Mouse (Mus musculus) embryonic facial prominence, embryonic 10.5 days (tissue): ENCODE data around the gene Phyh. TPM values are rescaled to one million over a fixed set of nuclear protein-coding genes. Genes with fewer than 3 reads are reported as not detected.

Source experiments
- DNase-seq: peaks from one replicate; pipeline ENCODE4 v3.0.0-alpha.2; 2017; ENCODE audit warnings: low spot score
- H3K27ac ChIP-seq: fragments of 300-500 bp; sonication (generic); replicated peaks from 2 replicates; pipeline ENCODE4 v1.5.1; 2016; ENCODE audit warnings: mild to moderate bottlenecking
- H3K27me3 ChIP-seq: fragments of 300-500 bp; sonication (generic); replicated peaks from 2 replicates; pipeline ENCODE4 v1.6.1; 2016; ENCODE audit warnings: low read depth, mild to moderate bottlenecking; ENCODE audit not compliant: poor library complexity, severe bottlenecking
- H3K36me3 ChIP-seq: fragments of 300-500 bp; sonication (generic); replicated peaks from 2 replicates; pipeline ENCODE4 v1.6.1; 2016; ENCODE audit warnings: mild to moderate bottlenecking, moderate library complexity
- H3K4me1 ChIP-seq: fragments of 300-500 bp; sonication (generic); 2 replicates; pipeline ENCODE4 v1.6.1; 2016
- H3K4me3 ChIP-seq: fragments of 300-500 bp; sonication (generic); 2 replicates; pipeline ENCODE4 v1.5.1; 2016; ENCODE audit warnings: mild to moderate bottlenecking, moderate library complexity
- H3K9me3 ChIP-seq: fragments of 300-500 bp; sonication (generic); 2 replicates; pipeline ENCODE4 v1.6.1; 2016; ENCODE audit warnings: mild to moderate bottlenecking
- WGBS: fragments of 180-500 bp; shearing (Covaris S2); methylation state at CpG from one replicate; pipeline ENCODE4 v1.1.7; 2016; 5-methylcytosine and 5-hydroxymethylcytosine counted together
- polyA plus RNA-seq: library from polyadenylated mRNA; unstranded; fragments of >200 nt; fragmentation: Nextera tagmentation; extraction: Ambion mirVana; gene quantifications from 2 replicates; pipeline ENCODE4 v1.2.1, GENCODE M21; 2016

The Phyh gene
- polyA plus RNA-seq, result 34.2 and 38.1 TPM in 2 replicates

GRCm38 (mm10) chr2:4918860-4919739, at the start of gene Phyh:
Gene Phyh (plus strand): TSS chr2:4919019.
- H3K27me3 ChIP-seq, result no peaks in the 10 kb centered on the region

GRCm38 (mm10) chr2:4872740-4873139, 46.1 kb upstream of the Phyh start:
- no peaks in the 10 kb centered on the region for H3K27me3 ChIP-seq
- H3K36me3 ChIP-seq, result no peaks in the 10 kb centered on the region
- DNase-seq, result no peak
- H3K27ac ChIP-seq, result no peak overlapping the region
- no peaks in the 10 kb centered on the region for H3K9me3 ChIP-seq
- no peak overlapping the region for H3K4me3 ChIP-seq
- 77% methylated on average over 9 of the region's 9 CpGs for WGBS
- H3K4me1 ChIP-seq, result peaks cover 11% of the 10 kb centered on the region

More at GRCm38 (mm10) chr2:4918860-4919739, at the start of gene Phyh:
- DNase-seq, result peak; percentile 91
- 5% methylated on average over 35 of the region's 35 CpGs for WGBS
- Histone ChIP-seq H3K9me3 (no peaks in the 10 kb centered on the region), H3K4me1 (peaks cover 31% of the 10 kb centered on the region), H3K27ac (peak within 1 kb of the TSS; percentile 95), H3K36me3 (no peaks in the 10 kb centered on the region), H3K4me3 (peak within 1 kb of the TSS; percentile 74)

GRCm38 (mm10) chr2:4873331-4873730, 45.5 kb upstream of the Phyh start:
- no peaks in the 10 kb centered on the region for H3K27me3 ChIP-seq

GRCm38 (mm10) chr2:4875090-4875489, 43.7 kb upstream of the Phyh start:
- H3K27me3 ChIP-seq, result no peaks in the 10 kb centered on the region
- WGBS, result 72% methylated on average over 1 of the region's 1 CpGs
- no peaks in the 10 kb centered on the region for H3K9me3 ChIP-seq
- H3K27ac ChIP-seq, result no peak overlapping the region
- 0 out of 2 replicates have a peak, but pooled peaks cover 4% of the 10 kb centered on the region for H3K36me3 ChIP-seq
- no peak for DNase-seq
- no peak overlapping the region for H3K4me3 ChIP-seq
- peaks cover 15% of the 10 kb centered on the region for H3K4me1 ChIP-seq

More at GRCm38 (mm10) chr2:4873331-4873730, 45.5 kb upstream of the Phyh start:
- no peak overlapping the region for H3K27ac ChIP-seq
- H3K9me3 ChIP-seq, result no peaks in the 10 kb centered on the region
- peaks cover 11% of the 10 kb centered on the region for H3K4me1 ChIP-seq
- 67% methylated on average over 6 of the region's 6 CpGs for WGBS
- no peaks in the 10 kb centered on the region for H3K36me3 ChIP-seq
- H3K4me3 ChIP-seq, result no peak overlapping the region
- DNase-seq, result no peak

GRCm38 (mm10) chr2:4876131-4876530, 42.7 kb upstream of the Phyh start:
- no peak overlapping the region for H3K4me3 ChIP-seq
- peaks cover 22% of the 10 kb centered on the region for H3K4me1 ChIP-seq
- H3K9me3 ChIP-seq, result no peaks in the 10 kb centered on the region
- no peak overlapping the region for H3K27ac ChIP-seq
- WGBS, result 74% methylated on average over 3 of the region's 3 CpGs
- no peak for DNase-seq
- H3K27me3 ChIP-seq, result no peaks in the 10 kb centered on the region
- 0 out of 2 replicates have a peak, but pooled peaks cover 4% of the 10 kb centered on the region for H3K36me3 ChIP-seq

- H3K4me3 ChIP-seq, result peak overlapping the region; percentile 91
- DNase-seq, result no peak
- peak overlapping the region; percentile 100 for H3K27ac ChIP-seq
- H3K9me3 ChIP-seq, result no peaks in the 10 kb centered on the region
- no peaks in the 10 kb centered on the region for H3K27me3 ChIP-seq
- peaks cover 22% of the 10 kb centered on the region for H3K36me3 ChIP-seq
- 4% methylated on average over 20 of the region's 20 CpGs for WGBS
- H3K4me1 ChIP-seq, result peaks cover 24% of the 10 kb centered on the region
These were observed 38.0 kb upstream of the Phyh start for GRCm38 (mm10) chr2:4880737-4881349.

- Histone ChIP-seq H3K9me3 (no peaks in the 10 kb centered on the region), H3K27me3 (no peaks in the 10 kb centered on the region), H3K4me1 (peaks cover 24% of the 10 kb centered on the region), H3K4me3 (peak within 1 kb of the TSS; percentile 91), H3K27ac (peak within 1 kb of the TSS; percentile 100), H3K36me3 (peaks cover 30% of the 10 kb centered on the region)
- WGBS, result under 1% methylated on average over 113 of the region's 115 CpGs
- peak; percentile 90 for DNase-seq
These were observed 37.2 kb upstream of the Phyh start, which contains the start of gene Sephs1 for GRCm38 (mm10) chr2:4881350-4882248. Gene Sephs1 (plus strand): TSS chr2:4881564.

- no peaks in the 10 kb centered on the region for H3K27me3 ChIP-seq
- H3K4me3 ChIP-seq, result peak overlapping the region; percentile 91
- no peaks in the 10 kb centered on the region for H3K9me3 ChIP-seq
- peak overlapping the region; percentile 100 for H3K27ac ChIP-seq
- peak; percentile 86 for DNase-seq
- H3K4me1 ChIP-seq, result peaks cover 24% of the 10 kb centered on the region
- peaks cover 37% of the 10 kb centered on the region for H3K36me3 ChIP-seq
- WGBS, result 2% methylated on average over 63 of the region's 63 CpGs
These were observed 36.5 kb upstream of the Phyh start for GRCm38 (mm10) chr2:4882249-4882791.

GRCm38 (mm10) chr2:4883009-4883704, 35.7 kb upstream of the Phyh start:
- peak overlapping the region; percentile 91 for H3K4me3 ChIP-seq
- H3K27ac ChIP-seq, result peak overlapping the region; percentile 100
- peaks cover 24% of the 10 kb centered on the region for H3K4me1 ChIP-seq
- WGBS, result 3% methylated on average over 18 of the region's 18 CpGs
- DNase-seq, result no peak
- H3K27me3 ChIP-seq, result no peaks in the 10 kb centered on the region
- peaks cover 45% of the 10 kb centered on the region for H3K36me3 ChIP-seq
- no peaks in the 10 kb centered on the region for H3K9me3 ChIP-seq

- 94% methylated on average over 6 of the region's 6 CpGs for WGBS
- H3K4me1 ChIP-seq, result peaks cover 13% of the 10 kb centered on the region
- H3K27ac ChIP-seq, result no peak overlapping the region
- peaks cover 79% of the 10 kb centered on the region for H3K36me3 ChIP-seq
- no peaks in the 10 kb centered on the region for H3K9me3 ChIP-seq
- no peak for DNase-seq
- H3K4me3 ChIP-seq, result no peak overlapping the region
- no peaks in the 10 kb centered on the region for H3K27me3 ChIP-seq
These were observed 31.9 kb upstream of the Phyh start for GRCm38 (mm10) chr2:4886896-4887295.

GRCm38 (mm10) chr2:4895598-4895997, 23.2 kb upstream of the Phyh start:
- Histone ChIP-seq H3K36me3 (peaks cover 98% of the 10 kb centered on the region), H3K4me3 (no peak overlapping the region), H3K9me3 (no peaks in the 10 kb centered on the region), H3K27me3 (no peaks in the 10 kb centered on the region), H3K4me1 (no peaks in the 10 kb centered on the region), H3K27ac (no peak overlapping the region)
- WGBS, result 89% methylated on average over 2 of the region's 2 CpGs
- DNase-seq, result no peak
